Comparison of ENCODE assay signal across 14 mouse cellular contexts in the genomic region with DNA sequence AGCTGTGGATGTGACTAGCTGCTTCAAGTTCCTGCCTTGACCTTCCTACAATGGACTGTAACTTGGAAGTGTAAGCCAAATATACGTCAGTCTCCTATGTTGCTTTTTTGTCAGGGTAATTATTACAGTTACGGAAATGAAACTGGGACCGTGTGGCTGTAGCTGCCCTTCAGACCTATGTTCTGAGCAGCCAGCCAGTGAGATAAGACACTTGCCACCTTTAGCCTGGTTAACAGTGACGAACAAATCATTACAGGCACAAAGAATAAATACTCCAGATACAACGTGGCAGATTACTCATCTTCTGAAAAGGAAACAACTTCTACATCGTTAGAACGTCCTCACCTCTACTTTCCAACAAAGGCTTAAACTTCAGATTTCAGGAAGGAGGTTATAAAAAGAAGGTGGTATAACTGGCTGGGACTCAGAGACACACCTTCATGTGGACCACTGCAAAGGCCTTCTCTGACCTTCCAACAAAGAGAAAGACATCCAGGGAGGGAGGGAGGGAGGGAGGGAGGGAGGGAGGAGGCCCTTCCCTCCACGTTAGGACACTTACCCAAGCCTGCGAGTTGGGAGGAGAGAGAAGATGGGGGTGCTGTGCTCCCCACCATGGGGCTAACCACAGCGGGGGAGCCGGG.
"Had no signal": no experiment of that assay in that cellular context is flagged by ENCODE, and none has a peak within 500 bp of the region (broad histone marks: within the 10 kb centered on the region; RNA-seq: fewer than 3 reads in every experiment).

No protein-coding gene starts in this region.

- DNase-seq: kidney, postnatal 10 days; kidney, postnatal 4 days; lung, adult 2 months; lung, postnatal 36 days; spleen, adult 18-20 months; thymus, adult 2 months; thymus, postnatal 25 days had no signal

- ATAC-seq: lung, postnatal 0 days; midbrain, embryonic 13.5 days had no signal

- H3K27ac ChIP-seq: left cerebral cortex, adult 2 months; limb, embryonic 10.5 days; liver, embryonic 14.5 days; midbrain, embryonic 13.5 days; neural tube, embryonic 15.5 days had no signal

- H3K9me3 ChIP-seq: limb, embryonic 10.5 days; midbrain, embryonic 13.5 days; neural tube, embryonic 15.5 days had no signal

- H3K4me3 ChIP-seq: left cerebral cortex, adult 2 months; limb, embryonic 10.5 days; midbrain, embryonic 13.5 days; myocyte; neural tube, embryonic 15.5 days had no signal

- H3K4me2 ChIP-seq: midbrain, embryonic 13.5 days; neural tube, embryonic 15.5 days had no signal

- H3K27me3 ChIP-seq: midbrain, embryonic 13.5 days; neural tube, embryonic 15.5 days had no signal

- H3K9ac ChIP-seq: liver, embryonic 14.5 days; midbrain, embryonic 13.5 days; neural tube, embryonic 15.5 days had no signal
